Mouse (Mus musculus): ENCODE data around the gene Rnf40. TPM values are rescaled to one million over a fixed set of nuclear protein-coding genes. Genes with fewer than 3 reads are reported as not detected.
A peak's percentile ranks its signal among the peaks of the same experiment; 100 is the strongest.
"Not testable (repeated sequence)": the region's sequence is repeated elsewhere in the genome, so short reads cannot be mapped to it uniquely, and the experiment has no call there.

The Rnf40 gene
- polyA plus RNA-seq, 1 experiment from 2014 or later: 50.5 TPM

DNA sequence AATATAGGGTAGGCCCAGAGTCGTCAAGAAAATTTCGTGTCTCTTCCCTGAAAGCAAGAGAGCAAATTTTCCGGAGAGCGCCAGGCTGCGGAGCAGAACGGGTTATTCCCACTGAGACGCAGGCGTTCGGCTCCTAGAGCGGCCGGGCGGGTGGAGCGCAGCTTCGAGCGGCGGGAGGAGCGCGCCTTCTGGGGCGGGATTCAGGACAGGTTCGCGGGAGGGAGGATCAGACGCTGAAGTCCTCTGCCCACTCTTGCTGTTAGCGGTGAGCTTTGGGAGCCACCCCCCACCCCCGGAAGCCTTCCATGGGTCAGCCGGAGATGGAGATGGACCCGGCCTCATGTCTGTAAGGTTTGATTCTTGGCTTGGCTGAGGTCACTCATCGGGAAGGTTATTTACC is 48.4 kb downstream of the Rnf40 start:
- Histone ChIP-seq H3K36me3 (no peaks in the 10 kb centered on the region), H3K9me3 (no peaks in the 10 kb centered on the region), H3K9ac (peak overlapping the region; percentile 79), H3K4me2 (peak overlapping the region; percentile 66), H3K4me3 (peak overlapping the region; percentile 60), H3K27ac (peak overlapping the region; percentile 40), H3K27me3 (no peaks in the 10 kb centered on the region), H3K4me1 (replicated peaks) (peaks cover 10% of the 10 kb centered on the region)
- ATAC-seq (ENCODE audit: low FRiP score): peak; percentile 73; the same call in 1 of the 2 replicates
- WGBS: 1% methylated on average over 27 of the region's 27 CpGs

DNA sequence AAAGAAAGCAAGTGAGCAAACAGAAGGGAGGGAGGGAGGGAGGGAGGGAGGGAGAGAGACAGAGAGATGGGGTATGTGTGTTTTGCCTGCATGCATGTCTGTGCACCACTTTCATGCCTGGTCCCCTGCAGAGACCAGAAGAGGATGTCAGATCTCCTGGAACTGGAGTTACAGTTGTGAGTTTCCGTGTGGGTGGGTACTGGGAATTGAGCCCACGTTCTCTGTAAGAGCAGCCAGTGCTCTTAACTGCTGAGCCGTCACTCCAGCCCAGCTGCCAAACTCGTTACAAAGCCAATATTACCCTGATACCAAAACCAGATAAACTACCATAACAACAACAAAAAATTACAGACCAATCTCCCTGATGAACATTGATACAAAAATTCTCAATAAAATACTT is 52.7 kb downstream of the Rnf40 start:
- Histone ChIP-seq H3K36me3 (no peaks in the 10 kb centered on the region), H3K27ac (no peak overlapping the region), H3K9me3 (no peaks in the 10 kb centered on the region), H3K4me3 (no peak overlapping the region), H3K4me1 (replicated peaks) (peaks cover 10% of the 10 kb centered on the region), H3K27me3 (no peaks in the 10 kb centered on the region), H3K4me2 (no peak overlapping the region), H3K9ac (no peak overlapping the region)
- no peak for ATAC-seq (ENCODE audit: low FRiP score)
- WGBS: 64% methylated on average over 4 of the region's 4 CpGs

DNA sequence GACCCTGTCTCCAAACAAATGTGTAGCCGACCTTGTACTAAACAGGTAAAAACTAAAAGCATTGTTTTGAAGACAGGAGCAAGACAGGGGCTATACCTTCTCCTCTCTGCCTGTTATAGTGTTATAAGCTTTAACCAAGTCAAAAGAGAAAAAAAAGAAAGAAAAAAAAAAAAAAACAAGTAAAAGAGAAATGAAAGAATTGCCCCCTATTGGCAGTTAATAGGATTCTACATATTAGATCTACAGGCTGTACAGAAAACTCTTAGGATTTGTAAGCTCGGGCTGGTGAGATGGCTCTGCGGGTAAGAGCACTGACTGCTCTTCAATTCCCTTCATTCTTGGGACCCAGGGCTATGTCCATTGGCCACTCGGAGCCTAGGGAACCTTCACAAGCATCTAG is 53.7 kb downstream of the Rnf40 start:
- Histone ChIP-seq H3K4me1 (replicated peaks) (peaks cover 5% of the 10 kb centered on the region), H3K27me3 (no peaks in the 10 kb centered on the region), H3K36me3 (no peaks in the 10 kb centered on the region), H3K9ac (no peak overlapping the region), H3K9me3 (no peaks in the 10 kb centered on the region), H3K4me2 (no peak overlapping the region), H3K27ac (no peak overlapping the region), H3K4me3 (no peak overlapping the region)
- WGBS: 72% methylated on average over 4 of the region's 4 CpGs
- no peak for ATAC-seq (ENCODE audit: low FRiP score)

DNA sequence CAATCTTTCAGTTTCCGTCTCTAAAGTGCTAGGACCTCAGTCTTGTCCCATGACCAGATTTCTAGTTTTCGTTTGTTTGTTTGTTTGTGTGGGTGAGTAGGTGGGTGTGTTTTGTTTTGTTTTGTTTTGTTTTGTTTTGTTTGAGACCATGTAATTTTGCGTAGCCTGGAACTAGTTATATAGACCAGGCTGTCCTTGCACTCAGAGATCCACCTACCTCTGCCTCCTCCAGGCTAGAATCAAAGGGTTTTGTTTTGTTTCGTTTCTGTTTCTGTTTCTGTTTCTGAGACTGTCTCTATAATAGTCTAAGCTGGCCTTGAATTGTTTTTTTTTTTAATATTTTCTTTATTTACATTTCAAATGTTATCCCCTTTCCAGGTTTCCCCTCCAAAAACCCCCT is 57.8 kb downstream of the Rnf40 start:
- WGBS: 90% methylated on average over 4 of the region's 4 CpGs
- no peaks in the 10 kb centered on the region for H3K36me3 ChIP-seq
- H3K4me3 ChIP-seq: no peak overlapping the region
- no peaks in the 10 kb centered on the region for H3K4me1 ChIP-seq (replicated peaks)
- ATAC-seq (ENCODE audit: low FRiP score): no peak
- 0 out of 2 replicates have a peak, but pooled peaks cover 5% of the 10 kb centered on the region for H3K27me3 ChIP-seq
- H3K4me2 ChIP-seq: no peak overlapping the region
- H3K27ac ChIP-seq: no peak overlapping the region
- H3K9ac ChIP-seq: no peak overlapping the region
- H3K9me3 ChIP-seq: no peaks in the 10 kb centered on the region

- H3K4me2 ChIP-seq; H3K4me1 ChIP-seq (replicated peaks); H3K27ac ChIP-seq; H3K9me3 ChIP-seq; H3K36me3 ChIP-seq; ATAC-seq (ENCODE audit: low FRiP score); H3K4me3 ChIP-seq; H3K9ac ChIP-seq; H3K27me3 ChIP-seq: not testable (repeated sequence)
- WGBS: 91% methylated on average over 7 of the region's 7 CpGs
Observed at GRCm38 (mm10) chr7:127647576-127647975, 59.0 kb downstream of the Rnf40 start.

DNA sequence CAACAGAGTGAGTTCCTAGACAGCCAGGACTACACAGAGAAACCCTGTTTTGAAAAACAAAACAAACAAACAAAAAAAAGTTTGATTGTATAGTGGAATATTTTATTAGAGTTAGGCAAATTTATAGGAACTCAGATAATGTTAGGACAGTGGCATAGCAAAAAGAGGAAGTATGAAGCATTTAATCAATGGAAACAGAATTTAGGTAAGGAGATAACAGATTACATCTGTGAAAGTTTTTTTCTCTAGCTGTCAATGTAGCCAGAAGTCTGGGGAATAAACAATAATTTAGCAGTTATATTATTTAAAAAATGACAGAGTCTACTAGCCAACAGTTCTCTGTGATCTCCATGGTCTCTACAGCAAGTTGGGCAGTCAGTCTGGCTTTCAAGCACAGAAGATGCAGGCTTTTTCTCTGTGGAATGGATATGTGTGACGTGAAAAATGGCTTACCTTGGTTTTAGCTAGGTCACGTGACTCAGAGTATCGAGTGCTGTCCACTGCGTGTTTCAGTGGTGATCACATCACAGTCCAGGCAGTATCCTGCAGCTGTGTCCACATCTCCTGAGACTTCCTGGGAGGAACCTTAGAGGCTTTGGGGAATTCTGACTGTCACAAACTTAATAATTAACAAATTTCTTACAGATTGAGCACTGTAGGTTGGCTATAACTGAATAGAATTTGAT is 60.1 kb downstream of the Rnf40 start:
- 71% methylated on average over 4 of the region's 4 CpGs for WGBS

GRCm38 (mm10) chr7:127649206-127649605 is 60.6 kb downstream of the Rnf40 start:
- no peak overlapping the region for H3K4me2 ChIP-seq
- WGBS: 90% methylated on average over 5 of the region's 6 CpGs
- no peak overlapping the region for H3K9ac ChIP-seq
- H3K27ac ChIP-seq: no peak overlapping the region
- no peaks in the 10 kb centered on the region for H3K36me3 ChIP-seq
- H3K9me3 ChIP-seq: no peaks in the 10 kb centered on the region
- H3K27me3 ChIP-seq: 0 out of 2 replicates have a peak, but pooled peaks cover 8% of the 10 kb centered on the region
- H3K4me3 ChIP-seq: no peak overlapping the region
- peaks cover 5% of the 10 kb centered on the region; the same call in 1 of the 2 replicates for H3K4me1 ChIP-seq (replicated peaks)
- ATAC-seq (ENCODE audit: low FRiP score): no peak

More for the DNA sequence above, 60.1 kb downstream of the Rnf40 start:
- Histone ChIP-seq H3K4me1 (replicated peaks) (peaks cover 5% of the 10 kb centered on the region; the same call in 1 of the 2 replicates), H3K4me2 (no peak overlapping the region), H3K27ac (no peak overlapping the region), H3K4me3 (no peak overlapping the region), H3K9me3 (no peaks in the 10 kb centered on the region), H3K36me3 (no peaks in the 10 kb centered on the region), H3K27me3 (0 out of 2 replicates have a peak, but pooled peaks cover 8% of the 10 kb centered on the region), H3K9ac (no peak overlapping the region)
- ATAC-seq (ENCODE audit: low FRiP score): no peak

DNA sequence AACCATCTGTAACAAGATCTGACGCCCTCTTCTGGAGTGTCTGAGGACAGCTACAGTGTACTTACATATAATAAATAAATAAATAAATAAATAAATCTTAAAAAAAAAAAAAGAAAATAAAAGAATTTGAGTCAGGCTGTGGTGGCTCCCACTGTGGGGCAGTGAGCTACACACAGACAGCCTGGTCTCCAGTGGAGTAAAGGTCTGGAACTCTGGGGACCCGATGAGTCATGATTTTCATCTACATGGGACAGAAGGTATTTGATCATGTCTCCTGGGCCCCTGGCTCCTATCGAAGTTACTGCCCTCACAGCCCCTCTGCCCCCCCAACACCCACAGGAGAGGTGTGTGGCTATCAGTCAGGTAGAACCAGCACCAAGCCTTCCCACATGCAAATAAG is 63.1 kb downstream of the Rnf40 start:
- Histone ChIP-seq H3K27me3 (0 out of 2 replicates have a peak, but pooled peaks cover 8% of the 10 kb centered on the region), H3K9ac (no peak overlapping the region), H3K4me1 (replicated peaks) (peaks cover 5% of the 10 kb centered on the region; the same call in 1 of the 2 replicates), H3K4me2 (no peak overlapping the region), H3K27ac (no peak overlapping the region), H3K4me3 (no peak overlapping the region), H3K9me3 (no peaks in the 10 kb centered on the region), H3K36me3 (no peaks in the 10 kb centered on the region)
- ATAC-seq (ENCODE audit: low FRiP score): no peak
- 87% methylated on average over 2 of the region's 3 CpGs for WGBS

DNA sequence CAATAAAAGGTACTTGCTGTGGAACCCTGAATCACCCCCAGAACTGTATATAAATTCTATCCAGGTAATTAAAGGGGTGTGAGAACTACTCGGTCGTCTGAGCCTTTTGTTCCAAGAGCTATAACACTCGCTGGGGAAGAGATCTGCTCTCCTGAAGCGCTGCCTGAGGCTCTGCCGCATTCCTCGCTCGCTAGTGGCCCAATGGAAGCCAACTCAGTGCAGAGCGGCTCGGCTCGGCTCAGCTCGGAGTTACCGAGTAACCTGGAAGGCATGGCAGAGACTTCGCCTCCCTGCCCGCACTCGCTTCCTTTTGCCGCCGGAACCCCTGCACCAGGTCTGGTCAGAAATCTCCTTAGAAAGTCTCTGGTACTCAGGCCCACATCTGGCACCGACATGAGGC is 63.5 kb downstream of the Rnf40 start:
- peak overlapping the region; percentile 51; the same call in 1 of the 2 replicates for H3K9ac ChIP-seq
- H3K27ac ChIP-seq: no peak overlapping the region
- H3K4me1 ChIP-seq (replicated peaks): peaks cover 5% of the 10 kb centered on the region; the same call in 1 of the 2 replicates
- no peak overlapping the region for H3K4me3 ChIP-seq
- 14% methylated on average over 18 of the region's 18 CpGs for WGBS
- H3K27me3 ChIP-seq: 0 out of 2 replicates have a peak, but pooled peaks cover 8% of the 10 kb centered on the region
- peaks cover 1% of the 10 kb centered on the region; the same call in 1 of the 2 replicates for H3K9me3 ChIP-seq
- no peak for ATAC-seq (ENCODE audit: low FRiP score)
- no peaks in the 10 kb centered on the region for H3K36me3 ChIP-seq
- peak overlapping the region; percentile 39 for H3K4me2 ChIP-seq

DNA sequence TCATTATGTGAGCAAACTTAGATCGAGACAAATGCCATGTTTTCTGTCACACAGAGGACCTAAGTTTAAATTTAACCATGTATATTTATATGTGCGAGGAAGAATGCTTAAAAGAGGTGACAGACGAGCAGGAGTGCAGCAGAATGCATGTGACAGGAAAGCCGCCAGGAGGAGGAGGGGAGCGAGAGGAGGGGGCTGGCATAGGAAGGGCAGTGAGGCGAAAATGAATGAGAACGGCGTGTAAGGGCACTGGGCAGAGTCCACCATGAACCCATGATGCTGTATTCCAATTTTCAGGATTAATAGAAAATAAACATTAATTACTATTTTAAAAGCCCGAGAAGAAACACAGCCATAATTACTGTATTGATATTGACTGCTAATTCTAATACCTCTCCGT is 65.8 kb downstream of the Rnf40 start:
- Histone ChIP-seq H3K4me3 (no peak overlapping the region), H3K4me2 (no peak overlapping the region), H3K27me3 (0 out of 2 replicates have a peak, but pooled peaks cover 8% of the 10 kb centered on the region), H3K4me1 (replicated peaks) (peaks cover 5% of the 10 kb centered on the region; the same call in 1 of the 2 replicates), H3K9ac (no peak overlapping the region), H3K36me3 (no peaks in the 10 kb centered on the region), H3K9me3 (peaks cover 5% of the 10 kb centered on the region; the same call in 1 of the 2 replicates), H3K27ac (no peak overlapping the region)
- WGBS: 75% methylated on average over 10 of the region's 10 CpGs
- no peak for ATAC-seq (ENCODE audit: low FRiP score)

Other genes starting within 250 kb of the Rnf40 start
- 17.1 and 17.3 TPM in 2 replicates for gene Zfp768, start 243.2 kb upstream of the Rnf40 start, polyA plus RNA-seq (2015; fragmentation: Nextera tagmentation; extraction: Ambion mirVana)
- gene Zfp747, start 212.7 kb upstream of the Rnf40 start, polyA plus RNA-seq (2015; fragmentation: Nextera tagmentation; extraction: Ambion mirVana): 8.1 and 8.6 TPM in 2 replicates
- gene 9130019O22Rik, start 201.6 kb upstream of the Rnf40 start, polyA plus RNA-seq (2015; fragmentation: Nextera tagmentation; extraction: Ambion mirVana): 5.4 and 5.7 TPM in 2 replicates
- 7.7 TPM in 2 replicates for gene E430018J23Rik, start 195.1 kb upstream of the Rnf40 start, polyA plus RNA-seq (2015; fragmentation: Nextera tagmentation; extraction: Ambion mirVana)
- 4.0 and 4.8 TPM in 2 replicates for gene Zfp764, start 181.9 kb upstream of the Rnf40 start, polyA plus RNA-seq (2015; fragmentation: Nextera tagmentation; extraction: Ambion mirVana)
- gene Zfp688, start 166.7 kb upstream of the Rnf40 start, polyA plus RNA-seq (2015; fragmentation: Nextera tagmentation; extraction: Ambion mirVana): 34.1 and 35.0 TPM in 2 replicates
- 15.0 and 16.2 TPM in 2 replicates for gene Zfp689, start 139.6 kb upstream of the Rnf40 start, polyA plus RNA-seq (2015; fragmentation: Nextera tagmentation; extraction: Ambion mirVana)
- 40.5 and 44.0 TPM in 2 replicates for gene Prr14, start 129.2 kb upstream of the Rnf40 start, polyA plus RNA-seq (2015; fragmentation: Nextera tagmentation; extraction: Ambion mirVana)
- gene Fbrs, start 109.6 kb upstream of the Rnf40 start, polyA plus RNA-seq (2015; fragmentation: Nextera tagmentation; extraction: Ambion mirVana): 10.8 and 13.7 TPM in 2 replicates
- gene Srcap, start 76.8 kb upstream of the Rnf40 start, polyA plus RNA-seq (2015; fragmentation: Nextera tagmentation; extraction: Ambion mirVana): 51.3 and 53.7 TPM in 2 replicates
- gene Gm42715, start 69.2 kb upstream of the Rnf40 start, polyA plus RNA-seq (2015; fragmentation: Nextera tagmentation; extraction: Ambion mirVana): 17.6 and 19.0 TPM in 2 replicates
- gene Tmem265, start 27.4 kb upstream of the Rnf40 start, polyA plus RNA-seq (2015; fragmentation: Nextera tagmentation; extraction: Ambion mirVana): 6.6 and 8.2 TPM in 2 replicates
- gene Phkg2, start 15.4 kb upstream of the Rnf40 start, polyA plus RNA-seq (2015; fragmentation: Nextera tagmentation; extraction: Ambion mirVana): 55.1 and 60.5 TPM in 2 replicates
- gene Ccdc189, start 172 bp upstream of the Rnf40 start, polyA plus RNA-seq (2015; fragmentation: Nextera tagmentation; extraction: Ambion mirVana): 10.7 and 13.0 TPM in 2 replicates
- gene Zfp629, start 27.0 kb downstream of the Rnf40 start, polyA plus RNA-seq (2015; fragmentation: Nextera tagmentation; extraction: Ambion mirVana): 22.2 and 25.0 TPM in 2 replicates
- 47.0 and 50.8 TPM in 2 replicates for gene Bcl7c, start 120.2 kb downstream of the Rnf40 start, polyA plus RNA-seq (2015; fragmentation: Nextera tagmentation; extraction: Ambion mirVana)
- gene Ctf1, start 124.0 kb downstream of the Rnf40 start, polyA plus RNA-seq (2015; fragmentation: Nextera tagmentation; extraction: Ambion mirVana): 2.8 and 3.3 TPM in 2 replicates
- 0.18 TPM in 1 of 2 replicates, not detected in the other for gene Ctf2, start 143.4 kb downstream of the Rnf40 start, polyA plus RNA-seq (2015; fragmentation: Nextera tagmentation; extraction: Ambion mirVana)
- 9.0 and 9.3 TPM in 2 replicates for gene Fbxl19, start 155.8 kb downstream of the Rnf40 start, polyA plus RNA-seq (2015; fragmentation: Nextera tagmentation; extraction: Ambion mirVana)
- gene Orai3, start 181.0 kb downstream of the Rnf40 start, polyA plus RNA-seq (2015; fragmentation: Nextera tagmentation; extraction: Ambion mirVana): 8.0 and 9.1 TPM in 2 replicates
- gene Setd1a, start 187.9 kb downstream of the Rnf40 start, polyA plus RNA-seq (2015; fragmentation: Nextera tagmentation; extraction: Ambion mirVana): 17.8 and 20.9 TPM in 2 replicates
- gene Gm49388, start 196.8 kb downstream of the Rnf40 start, polyA plus RNA-seq (2015; fragmentation: Nextera tagmentation; extraction: Ambion mirVana): not detected in 2 replicates
- gene Hsd3b7, start 211.8 kb downstream of the Rnf40 start, polyA plus RNA-seq (2015; fragmentation: Nextera tagmentation; extraction: Ambion mirVana): 9.6 TPM in 2 replicates
- 22.2 and 24.3 TPM in 2 replicates for gene Stx4a, start 235.5 kb downstream of the Rnf40 start, polyA plus RNA-seq (2015; fragmentation: Nextera tagmentation; extraction: Ambion mirVana)
- gene Stx1b, start 235.8 kb downstream of the Rnf40 start, polyA plus RNA-seq (2015; fragmentation: Nextera tagmentation; extraction: Ambion mirVana): 38.7 and 40.9 TPM in 2 replicates